Mouse (Mus musculus) hindbrain, embryonic 13.5 days (tissue): Measurements from ENCODE around the gene Gdf3. TPM values are rescaled to one million over a fixed set of nuclear protein-coding genes. Genes with fewer than 3 reads are reported as not detected.
"Not testable (repeated sequence)": the region's sequence is repeated elsewhere in the genome, so short reads cannot be mapped to it uniquely, and the experiment has no call there.

Experiments
- ATAC-seq: fragments of 200-750 bp; cut with Nextera tagmentation; 2 replicates; pipeline ENCODE4 v1.8.0; 2017; ENCODE audit warnings: moderate TSS enrichment; ENCODE audit not compliant: low FRiP score
- H3K27ac ChIP-seq: fragments of 300-500 bp; sonication (generic); 2 replicates; pipeline ENCODE4 v1.5.1; 2015; ENCODE audit warnings: inconsistent platforms, mild to moderate bottlenecking, moderate library complexity
- H3K27me3 ChIP-seq: fragments of 300-500 bp; sonication (generic); 2 replicates; pipeline ENCODE4 v1.6.1; 2015; ENCODE audit warnings: mild to moderate bottlenecking, inconsistent platforms
- H3K36me3 ChIP-seq: fragments of 300-500 bp; sonication (generic); 2 replicates; pipeline ENCODE4 v1.6.1; 2015; ENCODE audit warnings: mild to moderate bottlenecking, inconsistent platforms
- H3K4me1 ChIP-seq: fragments of 300-500 bp; sonication (generic); replicated peaks from 2 replicates; pipeline ENCODE4 v1.6.1; 2015; ENCODE audit warnings: inconsistent platforms
- H3K4me2 ChIP-seq: fragments of 300-500 bp; sonication (generic); 2 replicates; pipeline ENCODE4 v1.6.1; 2015; ENCODE audit warnings: inconsistent platforms, mild to moderate bottlenecking, moderate library complexity
- H3K4me3 ChIP-seq: fragments of 300-500 bp; sonication (generic); 2 replicates; pipeline ENCODE4 v1.5.1; 2015; ENCODE audit warnings: mild to moderate bottlenecking, inconsistent platforms
- H3K9ac ChIP-seq: fragments of 300-500 bp; sonication (generic); 2 replicates; pipeline ENCODE4 v1.6.1; 2015; ENCODE audit warnings: mild to moderate bottlenecking, inconsistent platforms
- H3K9me3 ChIP-seq: fragments of 300-500 bp; sonication (generic); 2 replicates; pipeline ENCODE4 v1.6.1; 2016; ENCODE audit warnings: inconsistent platforms
- WGBS: fragments of 180-500 bp; shearing (Covaris S2); methylation state at CpG from one replicate; pipeline ENCODE4 v1.1.7; 2015; 5-methylcytosine and 5-hydroxymethylcytosine counted together
- polyA plus RNA-seq: library from polyadenylated mRNA; unstranded; fragments of >200 nt; fragmentation: Nextera tagmentation; extraction: Ambion mirVana; gene quantifications from 2 replicates; pipeline ENCODE4 v1.2.1, GENCODE M21; 2015

Gdf3 gene
- polyA plus RNA-seq, 1 experiment from 2014 or later, result 0.08 TPM

GRCm38 (mm10) chr6:122577030-122577429, 32.9 kb downstream of the Gdf3 start:
- H3K4me2 ChIP-seq, result no peak overlapping the region
- no peaks in the 10 kb centered on the region for H3K9me3 ChIP-seq
- no peak overlapping the region for H3K27ac ChIP-seq
- H3K27me3 ChIP-seq, result no peaks in the 10 kb centered on the region
- H3K4me1 ChIP-seq, result no peaks in the 10 kb centered on the region
- H3K4me3 ChIP-seq, result no peak overlapping the region
- WGBS, result 90% methylated on average over 3 of the region's 3 CpGs
- no peak for ATAC-seq
- no peaks in the 10 kb centered on the region for H3K36me3 ChIP-seq
- no peak overlapping the region for H3K9ac ChIP-seq

DNA sequence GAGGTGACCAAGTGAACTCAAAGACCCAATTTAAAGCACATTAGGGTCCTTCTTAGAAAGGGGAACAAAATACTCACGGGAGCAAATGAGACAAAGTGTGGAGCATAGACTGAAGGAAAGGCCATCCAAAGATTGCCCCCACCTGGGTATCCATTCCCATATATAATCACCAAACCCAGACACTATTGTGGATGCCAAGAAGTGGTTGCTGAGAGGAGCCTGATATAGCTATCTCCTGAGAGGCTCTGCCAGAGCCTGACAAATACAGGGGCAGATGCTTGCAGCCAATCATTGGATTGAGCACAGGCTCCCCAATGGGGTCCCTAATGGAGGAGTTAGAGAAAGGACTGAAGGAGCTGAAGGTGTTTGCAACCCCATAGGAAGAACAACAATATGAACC, 34.9 kb downstream of the Gdf3 start:
- 96% methylated on average over 1 of the region's 1 CpGs for WGBS
- H3K4me3 ChIP-seq, H3K9ac ChIP-seq, ATAC-seq, H3K36me3 ChIP-seq, H3K27ac ChIP-seq, H3K4me1 ChIP-seq, H3K4me2 ChIP-seq, H3K9me3 ChIP-seq, H3K27me3 ChIP-seq: not testable (repeated sequence)

DNA sequence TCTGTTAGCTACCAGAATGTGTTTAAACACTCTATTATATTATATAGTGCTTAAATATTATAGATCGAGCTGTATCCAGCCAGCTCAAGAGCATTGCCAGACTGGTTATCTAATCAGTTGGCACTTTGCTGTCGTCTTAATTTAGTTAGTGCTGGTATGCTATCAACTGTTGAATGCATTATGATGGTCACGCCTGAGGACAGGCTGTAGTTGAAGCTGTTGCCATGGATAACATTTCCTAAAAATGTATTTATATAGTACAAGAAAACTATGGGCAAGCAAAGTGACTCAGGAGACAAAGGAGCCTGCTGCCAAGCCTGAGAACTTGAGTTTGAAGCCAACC, 38.3 kb downstream of the Gdf3 start:
- Histone ChIP-seq H3K9ac (no peak overlapping the region), H3K27me3 (no peaks in the 10 kb centered on the region), H3K4me1 (0 out of 2 replicates have a peak, but pooled peaks cover 4% of the 10 kb centered on the region), H3K9me3 (no peaks in the 10 kb centered on the region), H3K36me3 (no peaks in the 10 kb centered on the region), H3K4me3 (no peak overlapping the region), H3K27ac (no peak overlapping the region), H3K4me2 (no peak overlapping the region)
- ATAC-seq, result no peak
- 89% methylated on average over 3 of the region's 3 CpGs for WGBS

GRCm38 (mm10) chr6:122570695-122571616, 38.9 kb downstream of the Gdf3 start:
- no peak overlapping the region for H3K9ac ChIP-seq
- 0 out of 2 replicates have a peak, but pooled peaks cover 4% of the 10 kb centered on the region for H3K4me1 ChIP-seq
- H3K36me3 ChIP-seq, result no peaks in the 10 kb centered on the region
- no peak overlapping the region for H3K4me3 ChIP-seq
- WGBS, result 74% methylated on average over 8 of the region's 8 CpGs
- H3K27me3 ChIP-seq, result no peaks in the 10 kb centered on the region
- H3K9me3 ChIP-seq, result no peaks in the 10 kb centered on the region
- no peak overlapping the region for H3K4me2 ChIP-seq
- H3K27ac ChIP-seq, result no peak overlapping the region
- no peak for ATAC-seq

DNA sequence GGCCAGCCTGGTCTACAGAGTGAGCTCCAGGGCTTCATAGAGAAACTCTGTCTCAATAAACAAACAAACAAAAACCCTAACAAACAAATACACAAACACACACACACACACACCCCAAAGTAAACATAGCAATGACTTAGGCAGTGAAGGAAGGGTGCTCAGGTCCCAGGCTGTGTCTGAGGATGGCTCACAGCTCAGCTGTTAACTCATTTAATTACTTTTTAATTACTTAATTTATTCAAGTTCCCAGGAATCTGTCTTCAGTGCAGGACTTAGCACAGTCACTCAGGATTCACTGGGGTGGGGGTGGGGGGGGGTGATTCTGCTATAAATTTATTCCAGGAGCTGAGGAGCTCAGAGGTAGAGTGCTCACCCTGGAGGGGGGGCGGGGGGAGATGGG, 40.1 kb downstream of the Gdf3 start:
- H3K27ac ChIP-seq, result peak overlapping the region; percentile 44; the same call in 1 of the 2 replicates
- WGBS, result 92% methylated on average over 1 of the region's 1 CpGs
- ATAC-seq, result no peak

GRCm38 (mm10) chr6:122569113-122569512, 40.8 kb downstream of the Gdf3 start:
- Histone ChIP-seq H3K4me1 (0 out of 2 replicates have a peak, but pooled peaks cover 4% of the 10 kb centered on the region), H3K4me2 (no peak overlapping the region), H3K9me3 (no peaks in the 10 kb centered on the region), H3K9ac (no peak overlapping the region), H3K27ac (no peak overlapping the region), H3K4me3 (no peak overlapping the region), H3K36me3 (no peaks in the 10 kb centered on the region), H3K27me3 (0 out of 2 replicates have a peak, but pooled peaks cover 4% of the 10 kb centered on the region)
- no peak for ATAC-seq
- WGBS, result 58% methylated on average over 5 of the region's 5 CpGs

More for the DNA sequence above, 40.1 kb downstream of the Gdf3 start:
- Histone ChIP-seq H3K4me2 (no peak overlapping the region), H3K27me3 (0 out of 2 replicates have a peak, but pooled peaks cover 4% of the 10 kb centered on the region), H3K4me1 (0 out of 2 replicates have a peak, but pooled peaks cover 4% of the 10 kb centered on the region), H3K36me3 (no peaks in the 10 kb centered on the region), H3K9ac (no peak overlapping the region), H3K9me3 (no peaks in the 10 kb centered on the region), H3K4me3 (no peak overlapping the region)

DNA sequence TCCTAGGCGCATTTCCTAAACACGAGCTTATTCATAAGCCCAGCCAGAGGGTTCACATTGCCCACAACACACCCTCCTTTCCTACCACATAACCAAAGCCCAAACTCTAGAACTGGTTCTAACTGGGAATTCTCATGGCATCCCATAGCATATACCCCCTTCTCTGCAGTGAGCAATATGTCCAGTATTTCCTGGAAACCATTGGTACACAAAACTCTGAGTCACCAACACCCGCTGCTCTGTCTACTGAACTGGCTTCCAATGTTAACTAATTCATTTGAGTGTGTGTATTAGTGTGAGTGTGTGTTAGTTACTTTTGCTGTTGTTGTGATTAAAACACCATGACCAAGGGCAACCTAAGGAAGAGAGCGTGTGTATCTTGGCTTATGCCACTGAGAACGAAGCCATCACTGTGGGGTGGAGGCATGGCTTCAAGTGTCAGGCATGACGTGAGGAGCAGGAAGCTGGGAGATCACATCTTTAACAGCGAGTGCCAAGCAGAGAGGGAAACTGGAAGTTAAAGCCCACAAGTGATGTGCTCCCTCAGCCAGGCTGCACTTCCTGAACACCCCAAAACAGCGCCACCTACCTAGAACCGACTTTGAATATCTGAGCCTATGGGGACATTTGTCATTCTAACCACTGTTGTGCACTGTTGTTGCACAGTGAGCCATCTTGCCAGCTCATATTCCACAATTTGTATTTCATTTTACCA, 44.7 kb downstream of the Gdf3 start:
- Histone ChIP-seq H3K9ac (no peak overlapping the region), H3K27ac (no peak overlapping the region), H3K4me1 (0 out of 2 replicates have a peak, but pooled peaks cover 4% of the 10 kb centered on the region), H3K27me3 (peaks cover 12% of the 10 kb centered on the region; the same call in 1 of the 2 replicates), H3K9me3 (no peaks in the 10 kb centered on the region), H3K36me3 (no peaks in the 10 kb centered on the region), H3K4me2 (no peak overlapping the region), H3K4me3 (no peak overlapping the region)
- WGBS, result 88% methylated on average over 9 of the region's 9 CpGs
- ATAC-seq, result no peak

DNA sequence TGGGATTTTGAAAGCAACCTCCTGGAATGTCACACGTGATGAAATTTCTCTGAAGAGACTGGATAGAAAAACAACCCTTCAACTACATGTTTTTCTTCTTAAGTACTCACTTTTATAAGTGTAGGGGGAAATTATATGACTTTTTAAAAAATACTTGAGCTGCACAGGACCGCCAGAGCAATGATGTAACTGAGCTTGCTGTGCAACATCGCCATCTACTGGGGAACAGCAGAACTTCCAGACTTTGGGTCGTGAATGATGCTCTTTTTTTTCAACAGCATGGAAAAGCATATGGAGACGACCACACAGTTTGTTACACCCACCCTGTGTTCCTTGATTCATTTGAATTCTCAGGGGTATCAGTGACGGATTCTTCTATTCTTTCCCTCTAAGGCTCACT, 47.4 kb downstream of the Gdf3 start:
- Histone ChIP-seq H3K27ac (no peak overlapping the region), H3K9ac (peak overlapping the region; percentile 29; the same call in 1 of the 2 replicates), H3K4me3 (0 out of 2 replicates have a peak overlapping the region, but pooled peaks have one; percentile 7), H3K36me3 (no peaks in the 10 kb centered on the region), H3K27me3 (peaks cover 12% of the 10 kb centered on the region; the same call in 1 of the 2 replicates), H3K4me1 (no peaks in the 10 kb centered on the region), H3K4me2 (peak overlapping the region; percentile 46), H3K9me3 (no peaks in the 10 kb centered on the region)
- ATAC-seq, result peak; percentile 41
- 2% methylated on average over 6 of the region's 6 CpGs for WGBS

DNA sequence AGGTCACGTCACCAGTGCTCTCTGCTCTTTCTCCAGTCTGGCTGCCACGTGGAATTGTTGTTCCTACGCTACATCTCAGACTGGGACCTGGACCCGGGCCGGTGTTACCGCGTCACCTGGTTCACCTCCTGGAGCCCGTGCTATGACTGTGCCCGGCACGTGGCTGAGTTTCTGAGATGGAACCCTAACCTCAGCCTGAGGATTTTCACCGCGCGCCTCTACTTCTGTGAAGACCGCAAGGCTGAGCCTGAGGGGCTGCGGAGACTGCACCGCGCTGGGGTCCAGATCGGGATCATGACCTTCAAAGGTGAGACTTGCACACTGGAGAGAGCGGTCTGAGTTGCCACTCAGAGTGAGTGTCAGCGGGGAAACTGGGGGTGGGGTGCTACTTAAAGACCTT, 48.9 kb downstream of the Gdf3 start:
- Histone ChIP-seq H3K27me3 (peaks cover 12% of the 10 kb centered on the region; the same call in 1 of the 2 replicates), H3K4me1 (no peaks in the 10 kb centered on the region), H3K4me2 (peak overlapping the region; percentile 22), H3K4me3 (no peak overlapping the region), H3K9me3 (no peaks in the 10 kb centered on the region), H3K27ac (no peak overlapping the region), H3K36me3 (no peaks in the 10 kb centered on the region), H3K9ac (no peak overlapping the region)
- 86% methylated on average over 20 of the region's 20 CpGs for WGBS
- peak; percentile 49 for ATAC-seq

GRCm38 (mm10) chr6:122560427-122560826, 49.5 kb downstream of the Gdf3 start:
- Histone ChIP-seq H3K27me3 (peaks cover 12% of the 10 kb centered on the region; the same call in 1 of the 2 replicates), H3K4me2 (peak overlapping the region; percentile 22), H3K4me1 (no peaks in the 10 kb centered on the region), H3K27ac (no peak overlapping the region), H3K9ac (no peak overlapping the region), H3K9me3 (no peaks in the 10 kb centered on the region), H3K4me3 (no peak overlapping the region; the same call in 1 of the 2 replicates), H3K36me3 (no peaks in the 10 kb centered on the region)
- ATAC-seq, result peak; percentile 30; the same call in 1 of the 2 replicates
- 10% methylated on average over 17 of the region's 17 CpGs for WGBS

GRCm38 (mm10) chr6:122556959-122557561, 52.8 kb downstream of the Gdf3 start:
- Histone ChIP-seq H3K36me3 (no peaks in the 10 kb centered on the region), H3K27ac (no peak overlapping the region), H3K4me3 (peak overlapping the region; percentile 15; the same call in 1 of the 2 replicates), H3K9me3 (no peaks in the 10 kb centered on the region), H3K4me1 (no peaks in the 10 kb centered on the region), H3K4me2 (peak overlapping the region; percentile 43), H3K27me3 (peaks cover 11% of the 10 kb centered on the region; the same call in 1 of the 2 replicates), H3K9ac (no peak overlapping the region; the same call in 1 of the 2 replicates)
- 25% methylated on average over 15 of the region's 15 CpGs for WGBS
- no peak for ATAC-seq
